Mouse (Mus musculus) spleen, adult 2 months (tissue): ENCODE data around the gene Rnf208.

Experiments used
- CTCF ChIP-seq: fragments of 200-500 bp; IDR thresholded peaks from 2 replicates; pipeline ENCODE4 v1.5.1; 2011; ENCODE audit warnings: mild to moderate bottlenecking, inconsistent platforms; ENCODE audit not compliant: insufficient read depth, insufficient read length, insufficient replicate concordance; ENCODE audit errors: extremely low read depth
- POLR2A ChIP-seq: fragments of 200-500 bp; IDR thresholded peaks from 2 replicates; pipeline ENCODE4 v1.6.1; 2011; ENCODE audit warnings: low read depth, low read length, inconsistent platforms

- no peak for TF ChIP-seq CTCF
- no peak for TF ChIP-seq POLR2A
These were observed 27.6 kb upstream of the Rnf208 start, which contains the start of gene Stpg3 for GRCm38 (mm10) chr2:25214444-25214843.
